Mouse (Mus musculus) heart, embryonic 13.5 days (tissue): Measurements from ENCODE around the gene Cd3eap. TPM values are rescaled to one million over a fixed set of nuclear protein-coding genes. Genes with fewer than 3 reads are reported as not detected.

Experiments used
- ATAC-seq: fragments of 200-750 bp; cut with Nextera tagmentation; 2 replicates; pipeline ENCODE4 v1.8.0; 2017; ENCODE audit warnings: moderate TSS enrichment; ENCODE audit not compliant: insufficient number of reproducible peaks, low FRiP score, low TSS enrichment; ENCODE audit errors: extremely low read depth
- H3K27ac ChIP-seq: fragments of 300-500 bp; sonication (generic); replicated peaks from 2 replicates; pipeline ENCODE4 v1.5.1; 2015; ENCODE audit warnings: moderate library complexity, mild to moderate bottlenecking, inconsistent platforms
- H3K27me3 ChIP-seq: fragments of 300-500 bp; sonication (generic); replicated peaks from 2 replicates; pipeline ENCODE4 v1.6.1; 2015; ENCODE audit warnings: mild to moderate bottlenecking, inconsistent platforms
- H3K36me3 ChIP-seq: fragments of 300-500 bp; sonication (generic); 2 replicates; pipeline ENCODE4 v1.6.1; 2015; ENCODE audit warnings: mild to moderate bottlenecking, inconsistent platforms
- H3K4me1 ChIP-seq: fragments of 300-500 bp; sonication (generic); 2 replicates; pipeline ENCODE4 v1.6.1; 2015; ENCODE audit warnings: inconsistent platforms
- H3K4me2 ChIP-seq: fragments of 300-500 bp; sonication (generic); 2 replicates; pipeline ENCODE4 v1.6.1; 2015; ENCODE audit warnings: inconsistent platforms, mild to moderate bottlenecking, moderate library complexity
- H3K4me3 ChIP-seq: fragments of 300-500 bp; sonication (generic); 2 replicates; pipeline ENCODE4 v1.5.1; 2015; ENCODE audit warnings: moderate library complexity, mild to moderate bottlenecking, inconsistent platforms
- H3K9ac ChIP-seq: fragments of 300-500 bp; sonication (generic); 2 replicates; pipeline ENCODE4 v1.6.1; 2015; ENCODE audit warnings: inconsistent platforms, mild to moderate bottlenecking, moderate library complexity
- H3K9me3 ChIP-seq: fragments of 300-500 bp; sonication (generic); 2 replicates; pipeline ENCODE4 v1.6.1; 2016; ENCODE audit warnings: inconsistent platforms
- WGBS: fragments of 180-500 bp; shearing (Covaris S2); methylation state at CpG from one replicate; pipeline ENCODE4 v1.1.7; 2015; ENCODE audit warnings: mixed read lengths; 5-methylcytosine and 5-hydroxymethylcytosine counted together
- polyA plus RNA-seq: library from polyadenylated mRNA; unstranded; fragments of >200 nt; fragmentation: Nextera tagmentation; extraction: Ambion mirVana; gene quantifications from 2 replicates; pipeline ENCODE4 v1.2.1, GENCODE M21; 2015

The Cd3eap gene
- polyA plus RNA-seq, 1 experiment from 2014 or later, result 17.4 TPM

GRCm38 (mm10) chr7:19331910-19332309 lies 27.4 kb downstream of the Cd3eap start:
- Histone ChIP-seq H3K36me3 (no peaks in the 10 kb centered on the region), H3K27me3 (no peaks in the 10 kb centered on the region), H3K27ac (peak overlapping the region; percentile 26; the same call in 1 of the 2 replicates), H3K9me3 (no peaks in the 10 kb centered on the region), H3K4me2 (peak overlapping the region; percentile 77), H3K4me1 (peaks cover 60% of the 10 kb centered on the region), H3K9ac (0 out of 2 replicates have a peak overlapping the region, but pooled peaks have one; percentile 38), H3K4me3 (peak overlapping the region; percentile 69; the same call in 1 of the 2 replicates)
- WGBS, result 67% methylated on average over 2 of the region's 2 CpGs
- ATAC-seq, result no peak

- Histone ChIP-seq H3K9me3 (no peaks in the 10 kb centered on the region), H3K36me3 (no peaks in the 10 kb centered on the region), H3K27ac (no peak overlapping the region), H3K4me2 (no peak overlapping the region), H3K4me3 (no peak overlapping the region), H3K9ac (no peak overlapping the region), H3K4me1 (peaks cover 50% of the 10 kb centered on the region), H3K27me3 (no peaks in the 10 kb centered on the region)
- no peak for ATAC-seq
Measured at GRCm38 (mm10) chr7:19328425-19328824, 30.9 kb downstream of the Cd3eap start.

- 77% methylated on average over 5 of the region's 5 CpGs for WGBS
- H3K4me1 ChIP-seq, result peaks cover 50% of the 10 kb centered on the region
- peaks cover 6% of the 10 kb centered on the region; the same call in 1 of the 2 replicates for H3K27me3 ChIP-seq
- peak overlapping the region; percentile 65 for H3K9ac ChIP-seq
- ATAC-seq, result no peak
- H3K4me2 ChIP-seq, result peak overlapping the region; percentile 73
- no peaks in the 10 kb centered on the region for H3K36me3 ChIP-seq
- H3K9me3 ChIP-seq, result no peaks in the 10 kb centered on the region
- H3K27ac ChIP-seq, result peak overlapping the region; percentile 90
- H3K4me3 ChIP-seq, result no peak overlapping the region
Measured at GRCm38 (mm10) chr7:19327782-19328181, 31.5 kb downstream of the Cd3eap start.

DNA sequence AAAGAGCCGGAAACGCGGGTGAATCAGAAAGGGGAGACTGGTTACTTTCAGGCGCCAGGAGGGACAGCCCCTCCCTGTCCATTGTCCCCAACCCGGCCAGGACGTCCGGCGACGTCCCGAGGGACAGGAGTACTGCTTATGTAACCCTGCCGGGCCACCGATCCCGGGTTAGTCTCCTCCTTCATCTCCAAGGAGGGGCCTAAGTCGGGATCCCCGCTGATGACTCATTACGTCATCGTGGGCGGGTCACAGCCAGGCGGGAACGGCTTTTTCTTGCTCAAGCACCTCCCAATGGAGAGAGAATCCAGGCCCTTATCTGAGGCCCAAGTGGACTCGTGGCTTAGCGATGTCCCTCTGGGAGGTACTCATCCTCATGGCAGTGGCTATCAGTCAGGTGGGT lies 32.2 kb downstream of the Cd3eap start:
- Histone ChIP-seq H3K4me1 (peaks cover 45% of the 10 kb centered on the region), H3K27me3 (peaks cover 7% of the 10 kb centered on the region; the same call in 1 of the 2 replicates), H3K9ac (peak overlapping the region; percentile 65), H3K36me3 (no peaks in the 10 kb centered on the region), H3K9me3 (no peaks in the 10 kb centered on the region), H3K4me2 (peak overlapping the region; percentile 73), H3K27ac (peak overlapping the region; percentile 90), H3K4me3 (peak overlapping the region; percentile 44)
- ATAC-seq, result peak; percentile 71
- under 1% methylated on average over 22 of the region's 22 CpGs for WGBS

- ATAC-seq, result 0 out of 2 replicates have a peak, but pooled peaks have one; percentile 53
- H3K9ac ChIP-seq, result peak overlapping the region; percentile 65
- 2% methylated on average over 20 of the region's 20 CpGs for WGBS
- no peaks in the 10 kb centered on the region for H3K36me3 ChIP-seq
- peaks cover 43% of the 10 kb centered on the region for H3K4me1 ChIP-seq
- no peaks in the 10 kb centered on the region for H3K9me3 ChIP-seq
- H3K27ac ChIP-seq, result peak overlapping the region; percentile 90
- peak overlapping the region; percentile 44 for H3K4me3 ChIP-seq
- H3K27me3 ChIP-seq, result peaks cover 7% of the 10 kb centered on the region; the same call in 1 of the 2 replicates
- H3K4me2 ChIP-seq, result peak overlapping the region; percentile 73
Measured at GRCm38 (mm10) chr7:19326359-19326758, 32.9 kb downstream of the Cd3eap start.

DNA sequence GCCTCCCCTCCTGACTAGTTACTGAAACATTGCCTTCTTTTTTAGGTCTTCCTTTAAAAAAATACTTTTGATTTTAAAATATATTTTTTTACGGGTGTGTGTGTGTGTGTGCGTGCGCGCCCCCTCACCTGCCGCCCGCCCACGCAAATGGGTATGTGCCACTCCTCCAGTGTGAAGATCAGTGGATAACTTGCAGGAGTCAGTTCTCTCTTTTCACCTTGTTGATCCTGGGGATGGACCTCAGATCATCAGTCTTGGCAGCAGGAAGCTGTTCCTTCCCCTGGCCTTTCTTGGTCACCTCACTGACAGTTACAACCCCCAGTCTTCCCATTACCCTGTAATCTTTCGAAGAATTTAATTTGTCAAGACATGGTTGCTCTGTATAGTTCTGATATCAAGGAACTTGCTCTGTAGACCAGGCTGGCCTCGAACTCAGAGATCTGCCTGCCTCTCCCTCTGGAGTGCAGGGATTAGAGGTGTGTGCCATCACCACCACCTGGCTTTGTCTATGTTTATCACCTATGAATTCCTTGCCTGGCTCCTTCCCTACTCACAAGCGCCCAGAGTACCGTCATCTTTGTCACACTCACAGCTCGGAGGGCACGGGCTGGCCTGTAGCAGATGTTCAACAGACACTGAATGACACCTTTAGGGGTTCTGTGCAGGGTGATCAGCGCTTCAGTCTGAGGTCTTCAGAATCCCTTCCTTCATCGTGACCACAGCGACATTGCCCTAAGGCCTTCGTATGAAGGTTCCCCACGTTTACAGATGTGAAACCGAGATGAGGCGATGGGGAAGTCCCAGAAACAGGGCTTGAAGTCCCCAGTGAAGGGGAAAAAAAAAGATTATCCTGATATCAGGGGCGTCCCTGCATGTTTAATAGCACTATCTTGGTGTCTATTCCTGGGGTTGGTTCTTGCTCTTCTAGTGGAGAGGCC lies 33.8 kb downstream of the Cd3eap start:
- WGBS, result 62% methylated on average over 21 of the region's 21 CpGs
- Histone ChIP-seq H3K27me3 (peaks cover 7% of the 10 kb centered on the region; the same call in 1 of the 2 replicates), H3K9ac (peak overlapping the region; percentile 65), H3K9me3 (no peaks in the 10 kb centered on the region), H3K36me3 (no peaks in the 10 kb centered on the region), H3K4me3 (peak overlapping the region; percentile 44), H3K4me2 (peak overlapping the region; percentile 73), H3K27ac (peak overlapping the region; percentile 90; the same call in 1 of the 2 replicates), H3K4me1 (peaks cover 44% of the 10 kb centered on the region)
- no peak for ATAC-seq

DNA sequence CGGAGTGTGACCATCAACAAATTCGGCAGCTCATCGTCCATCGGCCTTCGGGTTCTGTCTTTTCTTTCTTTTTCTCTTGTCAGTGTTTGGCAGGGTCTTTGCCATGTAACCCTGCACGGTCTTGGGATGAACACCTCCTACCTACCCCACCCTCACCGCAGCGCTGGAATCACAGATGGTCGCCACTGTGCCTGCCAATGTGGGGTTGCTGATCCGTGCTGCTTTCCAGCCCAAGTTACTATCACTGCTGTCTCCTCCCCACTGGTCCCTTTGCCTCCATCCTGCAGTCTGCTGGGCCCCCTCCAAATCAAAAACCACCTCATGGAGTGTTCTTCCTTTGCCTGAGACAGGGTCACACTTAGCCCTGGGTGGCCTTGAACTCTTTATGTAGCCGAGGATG lies 35.1 kb downstream of the Cd3eap start:
- Histone ChIP-seq H3K9ac (no peak overlapping the region), H3K36me3 (no peaks in the 10 kb centered on the region), H3K4me3 (no peak overlapping the region), H3K27me3 (peaks cover 7% of the 10 kb centered on the region; the same call in 1 of the 2 replicates), H3K4me1 (peaks cover 44% of the 10 kb centered on the region), H3K27ac (no peak overlapping the region), H3K9me3 (no peaks in the 10 kb centered on the region), H3K4me2 (no peak overlapping the region)
- WGBS, result 83% methylated on average over 11 of the region's 11 CpGs
- ATAC-seq, result no peak

DNA sequence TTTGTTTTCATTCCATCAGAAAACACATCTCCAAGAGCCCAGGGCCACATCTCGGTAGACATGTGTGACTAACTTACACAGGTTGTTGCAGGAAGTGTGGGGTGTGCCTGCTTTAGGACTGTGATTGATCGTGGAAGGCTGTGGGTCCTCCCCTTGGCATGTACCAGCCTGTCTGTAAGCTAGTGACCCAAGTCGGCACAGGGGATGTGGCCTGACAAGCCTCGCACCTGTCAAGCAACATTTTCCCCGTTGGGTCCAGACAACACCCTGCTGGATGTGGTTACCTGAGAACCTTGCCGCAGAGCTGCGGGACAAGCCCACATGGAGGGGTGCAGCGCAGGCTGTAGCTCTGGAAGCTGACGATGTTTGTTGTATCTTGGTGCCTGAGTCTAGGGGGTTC lies 36.8 kb downstream of the Cd3eap start:
- WGBS, result 39% methylated on average over 9 of the region's 9 CpGs
- H3K27me3 ChIP-seq, result peaks cover 19% of the 10 kb centered on the region; the same call in 1 of the 2 replicates
- peaks cover 37% of the 10 kb centered on the region for H3K4me1 ChIP-seq
- no peak for ATAC-seq
- no peak overlapping the region for H3K9ac ChIP-seq
- H3K4me2 ChIP-seq, result no peak overlapping the region
- no peaks in the 10 kb centered on the region for H3K9me3 ChIP-seq
- H3K4me3 ChIP-seq, result no peak overlapping the region
- no peak overlapping the region for H3K27ac ChIP-seq
- H3K36me3 ChIP-seq, result no peaks in the 10 kb centered on the region

DNA sequence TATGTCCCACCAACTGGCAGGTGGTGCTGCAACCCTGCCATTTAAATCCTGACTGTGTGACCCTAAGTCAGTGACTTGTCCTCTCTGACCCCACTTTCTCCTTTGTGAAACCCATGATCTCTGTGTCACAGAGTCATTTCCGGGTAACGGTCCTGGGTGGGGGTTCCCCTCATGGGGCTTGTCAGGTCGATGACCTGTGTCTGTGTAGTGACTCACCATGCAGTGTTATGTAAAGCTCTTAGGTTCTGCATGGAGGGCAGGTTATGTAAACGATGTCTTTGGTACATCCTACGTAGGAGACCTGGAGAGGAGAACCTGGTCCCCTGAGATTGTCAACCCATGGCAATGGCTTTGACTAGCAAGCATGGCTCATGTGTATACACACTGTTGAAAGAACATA lies 37.8 kb downstream of the Cd3eap start:
- Histone ChIP-seq H3K27me3 (peaks cover 22% of the 10 kb centered on the region; the same call in 1 of the 2 replicates), H3K4me2 (no peak overlapping the region), H3K36me3 (no peaks in the 10 kb centered on the region), H3K9me3 (no peaks in the 10 kb centered on the region), H3K4me1 (peaks cover 35% of the 10 kb centered on the region), H3K27ac (no peak overlapping the region), H3K4me3 (no peak overlapping the region), H3K9ac (no peak overlapping the region)
- ATAC-seq, result no peak
- WGBS, result 65% methylated on average over 5 of the region's 5 CpGs

GRCm38 (mm10) chr7:19320637-19321036 lies 38.6 kb downstream of the Cd3eap start:
- Histone ChIP-seq H3K4me3 (peak overlapping the region; percentile 57), H3K4me1 (peaks cover 29% of the 10 kb centered on the region), H3K27me3 (peaks cover 28% of the 10 kb centered on the region), H3K4me2 (peak overlapping the region; percentile 89), H3K36me3 (no peaks in the 10 kb centered on the region), H3K27ac (peak overlapping the region; percentile 13; the same call in 1 of the 2 replicates), H3K9ac (peak overlapping the region; percentile 70), H3K9me3 (no peaks in the 10 kb centered on the region)
- ATAC-seq, result no peak
- 40% methylated on average over 7 of the region's 7 CpGs for WGBS

DNA sequence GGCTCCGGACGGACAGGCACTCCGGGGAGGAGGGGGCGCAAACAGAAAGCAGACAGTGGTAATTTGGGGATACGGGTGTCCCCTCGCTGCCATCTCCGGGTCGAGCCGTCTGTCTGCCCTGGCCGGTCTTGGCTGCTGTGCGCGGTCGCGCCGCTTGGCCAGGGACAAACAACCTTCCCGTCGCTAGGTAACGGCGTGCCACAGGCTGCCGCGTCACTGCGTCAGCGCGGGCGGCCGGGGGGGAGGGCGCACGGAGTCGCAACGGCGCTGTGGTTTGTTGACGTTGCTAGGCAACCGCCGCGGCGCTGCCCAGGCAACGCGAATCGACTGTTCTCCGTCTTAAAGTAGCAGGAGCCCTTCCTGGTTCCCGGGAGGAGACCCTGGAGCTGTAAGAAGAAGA lies 39.4 kb downstream of the Cd3eap start:
- Histone ChIP-seq H3K27ac (peak overlapping the region; percentile 42; the same call in 1 of the 2 replicates), H3K27me3 (peaks cover 35% of the 10 kb centered on the region), H3K36me3 (no peaks in the 10 kb centered on the region), H3K9ac (peak overlapping the region; percentile 83), H3K4me2 (peak overlapping the region; percentile 89), H3K9me3 (no peaks in the 10 kb centered on the region), H3K4me3 (peak overlapping the region; percentile 57), H3K4me1 (peaks cover 25% of the 10 kb centered on the region)
- peak; percentile 86 for ATAC-seq
- under 1% methylated on average over 40 of the region's 41 CpGs for WGBS
